In genomic region chr10:60351248-60351647, GRCm38 (mm10) we compare ENCODE assay signal across 9 mouse cellular contexts. TPM values are rescaled to one million over a fixed set of nuclear protein-coding genes. Genes with fewer than 3 reads are reported as not detected.
DNase-seq lines count a peak whose midpoint lies in the region; ATAC-seq and TF ChIP-seq lines count a peak whose summit lies in the region.
"Had no signal": no experiment of that assay in that cellular context is flagged by ENCODE, and none has a peak within 500 bp of the region (broad histone marks: within the 10 kb centered on the region; RNA-seq: fewer than 3 reads in every experiment).

No protein-coding gene starts in this region.

- ATAC-seq in liver, embryonic 13.5 days (ENCODE audit: low read depth) = no peak

- no peaks in the 10 kb centered on the region for H3K27me3 ChIP-seq in spleen, adult 2 months (ENCODE audit: control insufficient read depth, insufficient read depth, low read length)
- H3K27me3 ChIP-seq in liver, embryonic 13.5 days = no peaks in the 10 kb centered on the region

- no peak for TF ChIP-seq POLR2A in spleen, adult 2 months (IDR thresholded peaks at IDR 0.05; ENCODE audit: low read depth, low read length)

- no peak for TF ChIP-seq CTCF in spleen, adult 2 months (IDR thresholded peaks at IDR 0.05; ENCODE audit: extremely low read depth, insufficient read depth, insufficient read length, insufficient replicate concordance)

- H3K9ac ChIP-seq in liver, embryonic 13.5 days = peak overlapping the region; percentile 36

- peak overlapping the region; percentile 77 for H3K27ac ChIP-seq in spleen, adult 2 months (ENCODE audit: insufficient read depth, low read length)
- H3K27ac ChIP-seq in liver, embryonic 13.5 days = peak overlapping the region; percentile 68

- H3K9me3 ChIP-seq in liver, embryonic 13.5 days (replicated peaks) = no peaks in the 10 kb centered on the region

- no peaks in the 10 kb centered on the region for H3K36me3 ChIP-seq in spleen, adult 2 months (ENCODE audit: control insufficient read depth, insufficient read depth, low read length)
- H3K36me3 ChIP-seq in liver, embryonic 13.5 days = no peaks in the 10 kb centered on the region

- 22% methylated on average over 3 of the region's 3 CpGs for WGBS in spleen, adult 2 months
- WGBS in liver, embryonic 13.5 days (ENCODE audit: insufficient replicate concordance) = 31% methylated on average over 3 of the region's 3 CpGs

- peak; percentile 61 for DNase-seq in adrenal gland, postnatal 14 days
- no peak for DNase-seq in adrenal gland, postnatal 25 days
- DNase-seq in spleen, adult 2 months (ENCODE audit: low read depth in 1 of 2, low spot score in 2 of 2) = no peak
- no peak for DNase-seq in spleen, postnatal 36 days (ENCODE audit: low spot score in 2 of 2)
- no peak for DNase-seq in liver, embryonic 13.5 days
- DNase-seq in left cerebral cortex, postnatal 36 days (ENCODE audit: low spot score in 2 of 2) = no peak
- no peak for DNase-seq in urinary bladder, postnatal 4 days (ENCODE audit: low spot score in 2 of 2)
- no peak for DNase-seq in left cerebral cortex, adult 8-10 months (ENCODE audit: low spot score in 2 of 2)

- peak overlapping the region; percentile 4; the same call in 1 of the 2 replicates for H3K4me3 ChIP-seq in spleen, adult 2 months (ENCODE audit: extremely low read depth, insufficient read depth, insufficient read length)
- 0 out of 2 replicates have a peak overlapping the region, but pooled peaks have one; percentile 2 for H3K4me3 ChIP-seq in liver, embryonic 13.5 days (replicated peaks)

- intact Hi-C loops in left cerebral cortex, postnatal 36 days (cut with DNase I) = no loop called here

- H3K4me1 ChIP-seq in spleen, adult 2 months (ENCODE audit: control insufficient read depth, insufficient read depth, insufficient read length) = peaks cover 38% of the 10 kb centered on the region
- peaks cover 64% of the 10 kb centered on the region for H3K4me1 ChIP-seq in liver, embryonic 13.5 days (replicated peaks)

- peak overlapping the region; percentile 90 for H3K4me2 ChIP-seq in liver, embryonic 13.5 days

RNA-seq across cellular contexts. Expression of gene Vsir, which starts 4.6 kb away (rescaled TPM):
- total RNA-seq in adrenal gland, postnatal 14 days (2021) = 12.8 and 22.1 TPM in 2 replicates
- total RNA-seq in adrenal gland, postnatal 25 days (2021) = 6.3 and 11.3 TPM in 2 replicates
- polyA plus RNA-seq in spleen, adult 2 months (2012; rRNA removed) = 155 TPM in 2 replicates
- 3.7 and 4.9 TPM in 2 replicates for polyA plus RNA-seq in liver, embryonic 13.5 days (2015; fragmentation: Nextera tagmentation; extraction: Ambion mirVana)
- 10 to 100 TPM; 25.2 to 27.8 TPM for total RNA-seq in left cerebral cortex, postnatal 36 days (2021)
- 10 to 100 TPM; 20.2 to 54.7 (median 33.7) TPM for total RNA-seq in left cerebral cortex, adult 8-10 months (2022)

RNA-seq across cellular contexts. Expression of gene Gm17455, which starts 48.3 kb away (rescaled TPM):
- total RNA-seq in adrenal gland, postnatal 14 days (2021) = not detected in 2 replicates
- not detected in 2 replicates for total RNA-seq in adrenal gland, postnatal 25 days (2021)
- polyA plus RNA-seq in spleen, adult 2 months (2012; rRNA removed) = 1.3 and 2.3 TPM in 2 replicates
- polyA plus RNA-seq in liver, embryonic 13.5 days (2015; fragmentation: Nextera tagmentation; extraction: Ambion mirVana) = not detected in 2 replicates
- not detected for total RNA-seq in left cerebral cortex, postnatal 36 days (2021)
- total RNA-seq in left cerebral cortex, adult 8-10 months (2022) = 1 to 10 TPM in 1 of 4 experiments, under 1 TPM in 1, not detected in 2; 0.75 to 1.7 TPM
- total RNA-seq: common myeloid progenitor, adult 5-6 weeks had no signal
